Mouse (Mus musculus) megakaryocyte, embryonic 14.5 days (primary cell): ENCODE data around the gene Acyp2.

Source experiments
- FLI1 ChIP-seq: IDR thresholded peaks from 2 replicates; pipeline ENCODE4 v1.6.1; 2012; ENCODE audit warnings: low read length, inconsistent platforms, mixed read lengths
- GATA1 ChIP-seq: IDR thresholded peaks from 3 replicates; pipeline ENCODE4 v1.6.1; 2012; ENCODE audit warnings: mixed read lengths, low read length, inconsistent platforms, borderline replicate concordance

GRCm38 (mm10) chr11:30597259-30597658 lies 52.1 kb downstream of the Acyp2 start:
- TF ChIP-seq GATA1 (no peak), FLI1 (no peak)
